Mouse (Mus musculus) myocyte (in vitro differentiated cells): ENCODE measurements around the gene Arhgef7.

Experiments
- CEBPB ChIP-seq: IDR thresholded peaks from 2 replicates; pipeline ENCODE4 v1.6.1; 2011; ENCODE audit warnings: mild to moderate bottlenecking, moderate library complexity; ENCODE audit not compliant: poor library complexity, insufficient read depth, severe bottlenecking
- E2F4 ChIP-seq: IDR thresholded peaks from one replicate; pipeline ENCODE4 v1.6.1; 2011; ENCODE audit warnings: mild to moderate bottlenecking, control low read depth, moderate library complexity; ENCODE audit not compliant: insufficient read depth
- MAX ChIP-seq: IDR thresholded peaks from one replicate; pipeline ENCODE4 v1.6.1; 2011; ENCODE audit warnings: low read depth, mild to moderate bottlenecking, control low read depth
- MYOD1 ChIP-seq, 3 experiments: IDR thresholded peaks; one replicate each; pipeline ENCODE4 v1.6.1; 2011; ENCODE audit warnings: control low read depth in 2 of 3, low read depth in 2 of 3, mild to moderate bottlenecking in 2 of 3, moderate library complexity in 1 of 3; ENCODE audit not compliant: insufficient read length in 2 of 3, control insufficient read depth in 1 of 3
- MYOG ChIP-seq, 3 experiments: IDR thresholded peaks; one replicate each; pipeline ENCODE4 v1.6.1; 2011; ENCODE audit warnings: control low read depth in 2 of 3, low read depth in 2 of 3, mild to moderate bottlenecking in 2 of 3; ENCODE audit not compliant: insufficient read length in 2 of 3, control insufficient read depth in 1 of 3, insufficient read depth in 1 of 3
- POLR2A ChIP-seq: IDR thresholded peaks from one replicate; pipeline ENCODE4 v1.6.1; 2011; ENCODE audit warnings: low read depth, mild to moderate bottlenecking, control low read depth, moderate library complexity; ENCODE audit not compliant: insufficient read length
- POLR2AphosphoS2 ChIP-seq: IDR thresholded peaks from one replicate; pipeline ENCODE4 v1.6.1; 2011; ENCODE audit warnings: low read depth, control low read depth; ENCODE audit not compliant: insufficient read length
- REST ChIP-seq: IDR thresholded peaks from one replicate; pipeline ENCODE4 v1.6.1; 2011; ENCODE audit warnings: mild to moderate bottlenecking, control low read depth, moderate library complexity; ENCODE audit not compliant: insufficient read depth, insufficient read length
- TCF12 ChIP-seq: IDR thresholded peaks from one replicate; pipeline ENCODE4 v1.6.1; 2011; ENCODE audit warnings: mild to moderate bottlenecking, control low read depth; ENCODE audit not compliant: poor library complexity, insufficient read depth, severe bottlenecking
- USF1 ChIP-seq: IDR thresholded peaks from one replicate; pipeline ENCODE4 v1.6.1; 2011; ENCODE audit warnings: low read depth, mild to moderate bottlenecking, control low read depth, moderate library complexity

- TF ChIP-seq TCF12 (no peak), POLR2A (no peak), MAX (no peak), USF1 (no peak), MYOD1 (IDR thresholded peaks at IDR 0.05; ENCODE audit: control insufficient read depth in 1 of 3, insufficient read length in 2 of 3, low read depth in 2 of 3) (no peak), POLR2AphosphoS2 (no peak), E2F4 (no peak), MYOG (IDR thresholded peaks at IDR 0.05; ENCODE audit: control insufficient read depth in 1 of 3, insufficient read depth in 1 of 3, insufficient read length in 2 of 3, low read depth in 2 of 3) (no peak), CEBPB (no peak), REST (no peak)
These were observed 61.6 kb downstream of the Arhgef7 start for GRCm38 (mm10) chr8:11789168-11789567.
